Mouse (Mus musculus) urinary bladder, postnatal 14 days (tissue): ENCODE results near the gene Papolg.
"Not testable (repeated sequence)": the region's sequence is repeated elsewhere in the genome, so short reads cannot be mapped to it uniquely, and the experiment has no call there.

Source experiments
- DNase-seq: peaks from one replicate; pipeline ENCODE4 v3.0.0; 2021; ENCODE audit warnings: low spot score

Papolg gene

DNA sequence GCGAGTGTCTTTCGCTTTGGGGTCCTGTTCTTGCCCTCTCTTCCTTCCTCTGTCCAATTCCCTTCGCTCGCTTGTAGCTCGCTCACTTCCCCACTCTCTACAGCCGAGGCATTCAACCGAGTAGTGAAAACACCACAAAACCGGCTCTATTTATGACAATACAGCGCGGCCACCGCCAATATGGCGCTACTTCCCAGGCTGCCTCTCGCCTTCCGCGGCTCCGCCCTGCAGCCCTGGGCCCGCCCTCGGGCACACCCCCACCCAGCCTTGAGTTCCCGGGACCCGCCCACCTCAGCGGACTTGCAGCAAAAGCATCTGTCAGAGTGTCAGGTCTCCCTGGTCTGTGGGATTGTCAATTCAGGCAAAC is at the start of gene Papolg:
Gene Papolg, minus strand, starts transcription at position 194 of the 367 bp plus-strand sequence.
- peak; percentile 93 for DNase-seq

DNA sequence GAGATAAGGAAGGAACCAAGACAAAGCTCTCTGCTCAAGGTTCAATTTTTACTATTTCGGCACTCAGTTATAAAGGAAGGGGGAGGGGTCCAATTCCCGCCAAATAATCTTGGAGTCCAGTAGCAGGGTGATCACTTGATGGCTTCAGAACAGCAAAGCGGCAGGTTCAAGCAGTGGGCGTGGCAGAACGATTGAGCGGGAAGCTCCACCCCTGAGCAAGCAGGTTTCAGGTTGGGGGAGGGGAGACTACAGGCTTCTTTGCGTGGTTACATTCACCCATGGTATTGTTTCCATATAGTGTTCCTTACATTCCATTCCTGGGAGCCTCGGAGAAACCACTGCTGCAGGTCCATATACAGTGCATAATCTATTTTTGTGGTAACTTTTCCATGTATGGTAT is 33.1 kb upstream of the Papolg start:
- peak; percentile 6 for DNase-seq

DNA sequence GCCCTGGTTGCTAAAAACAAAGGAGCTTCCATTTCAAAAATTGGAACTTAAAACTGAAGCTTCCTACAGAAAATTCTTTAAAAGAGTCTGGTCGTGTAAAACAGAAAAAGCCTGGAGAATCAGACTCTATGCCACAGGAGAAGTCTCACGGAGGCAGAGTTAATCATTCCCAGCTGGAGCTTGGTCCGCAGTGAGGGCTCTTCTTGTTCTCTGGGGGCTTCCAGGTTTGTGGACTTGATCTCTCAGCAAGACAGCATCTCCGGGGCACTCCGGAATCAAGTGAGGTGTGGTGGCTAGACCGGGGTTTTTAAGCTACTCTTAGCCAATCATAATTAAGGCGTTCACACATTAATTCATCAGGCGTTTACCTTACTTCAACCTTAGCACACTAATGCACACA is 32.6 kb upstream of the Papolg start:
- no peak for DNase-seq

DNA sequence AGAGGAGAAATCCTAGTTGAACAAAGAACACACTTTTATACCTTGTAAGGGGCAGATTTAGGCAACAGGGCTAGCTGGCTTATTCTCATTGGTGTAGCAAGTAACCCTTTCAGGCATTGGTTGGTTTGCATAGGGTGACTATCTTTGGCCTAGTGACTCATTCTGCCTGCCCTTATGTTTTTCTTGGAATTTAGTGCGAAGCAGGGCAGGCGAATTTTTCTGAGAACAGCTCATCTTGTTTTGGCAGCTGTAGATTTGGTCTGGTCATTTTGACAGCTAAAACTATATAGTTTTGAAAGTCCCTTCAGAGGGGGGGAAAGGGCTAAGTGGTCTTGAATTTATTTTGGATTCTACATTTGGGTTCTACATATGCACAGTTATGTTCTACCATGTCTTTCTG is 18.8 kb upstream of the Papolg start:
- DNase-seq, result not testable (repeated sequence)

DNA sequence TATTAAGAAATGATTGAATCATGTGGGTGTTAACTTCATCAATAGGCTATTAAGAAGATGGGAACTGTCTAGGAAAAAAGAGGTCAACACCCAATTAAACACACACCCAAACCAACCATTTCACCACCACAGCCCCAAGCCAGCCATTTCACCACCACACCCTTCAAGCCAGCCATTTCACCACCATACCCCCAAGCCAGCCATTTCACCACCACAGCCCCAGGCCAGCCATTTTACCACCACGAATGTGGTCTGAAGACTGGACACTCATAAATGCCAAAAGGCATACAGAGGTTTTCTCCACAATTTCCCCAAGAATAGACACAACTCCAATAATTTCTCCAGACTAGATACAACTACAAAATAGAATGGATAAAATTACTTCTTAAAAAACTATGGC is 8.9 kb upstream of the Papolg start:
- no peak for DNase-seq

DNA sequence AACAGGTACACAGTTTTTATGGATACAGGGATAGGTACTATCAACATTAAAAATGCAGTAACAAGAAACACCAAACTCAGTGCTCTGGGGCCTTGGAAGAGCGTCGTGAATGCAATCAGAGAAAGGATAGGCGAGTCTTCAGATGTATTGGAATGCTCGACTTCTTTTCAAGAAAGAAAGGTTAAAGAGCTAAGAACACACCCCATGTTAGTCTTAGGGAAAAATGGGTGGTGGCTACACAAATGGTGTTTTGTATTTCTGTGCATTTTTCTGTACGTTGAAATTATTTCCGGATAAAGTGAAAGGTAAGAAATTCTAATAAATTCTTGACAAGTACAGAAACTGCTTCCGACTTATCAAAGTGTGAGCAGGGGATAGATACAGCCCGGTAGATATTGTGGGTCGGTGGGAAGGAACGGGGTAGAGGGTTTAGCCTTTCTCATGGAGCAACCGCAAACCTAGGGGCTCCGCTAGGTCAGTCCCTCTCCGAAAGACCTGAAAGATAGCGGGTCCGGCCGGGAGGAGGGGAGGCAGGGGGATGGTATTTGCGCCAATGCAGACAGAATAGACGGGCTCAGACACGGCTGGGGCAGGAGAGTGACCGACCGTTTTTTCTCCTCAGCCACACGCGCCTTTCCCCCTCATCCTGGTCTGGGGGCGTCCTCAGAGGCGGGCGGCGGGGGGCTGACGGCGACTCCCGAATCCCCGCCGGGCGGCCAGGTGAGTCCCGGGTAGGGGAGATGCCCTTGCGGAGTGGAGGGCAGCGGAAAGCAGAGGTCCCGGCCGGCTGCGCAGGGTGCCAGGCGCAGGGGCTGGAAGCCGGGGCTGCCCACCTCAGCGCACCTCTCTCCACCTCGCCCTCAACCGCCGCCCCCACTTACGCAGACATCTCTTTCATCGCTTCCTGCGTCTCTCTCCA is 653 bp downstream of the Papolg start:
- DNase-seq, result peak; percentile 6

DNA sequence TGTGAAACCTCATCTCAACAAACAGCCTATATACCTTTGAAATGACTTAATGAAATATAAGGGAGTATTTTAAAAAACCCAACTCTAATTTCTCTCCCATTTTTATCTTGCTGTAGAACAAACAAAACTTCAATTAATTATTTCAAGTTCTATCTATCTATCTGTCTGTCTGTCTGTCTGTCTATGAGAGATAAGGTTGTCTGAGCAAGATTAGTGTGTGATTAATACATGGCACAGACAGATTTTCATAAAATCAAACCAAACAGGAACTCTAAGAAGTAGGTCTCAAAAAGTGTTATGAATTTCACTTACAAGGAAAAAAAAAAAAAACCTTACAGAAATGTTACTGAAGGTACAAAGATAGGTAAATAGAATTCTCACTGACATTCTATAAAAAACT is 1.5 kb downstream of the Papolg start:
- no peak for DNase-seq

DNA sequence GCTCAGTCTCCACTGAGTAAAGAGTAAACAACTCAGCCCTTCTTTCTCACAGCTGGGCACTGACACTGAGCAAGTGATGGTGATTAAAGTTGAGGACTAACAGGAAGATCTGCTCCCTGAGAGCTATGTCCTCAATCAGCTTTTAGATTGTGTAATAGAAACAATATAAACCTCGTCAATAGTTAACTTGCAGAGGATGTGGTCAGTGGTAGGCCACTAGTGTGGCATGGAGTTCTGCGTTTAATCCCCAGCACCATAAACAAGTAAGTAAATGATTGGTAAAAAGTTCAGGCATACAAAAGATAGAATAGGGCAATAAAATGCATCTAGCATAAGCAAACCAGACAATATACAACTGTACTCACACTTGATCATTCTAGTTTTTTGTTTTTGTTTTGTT is 30.7 kb downstream of the Papolg start:
- no peak for DNase-seq

DNA sequence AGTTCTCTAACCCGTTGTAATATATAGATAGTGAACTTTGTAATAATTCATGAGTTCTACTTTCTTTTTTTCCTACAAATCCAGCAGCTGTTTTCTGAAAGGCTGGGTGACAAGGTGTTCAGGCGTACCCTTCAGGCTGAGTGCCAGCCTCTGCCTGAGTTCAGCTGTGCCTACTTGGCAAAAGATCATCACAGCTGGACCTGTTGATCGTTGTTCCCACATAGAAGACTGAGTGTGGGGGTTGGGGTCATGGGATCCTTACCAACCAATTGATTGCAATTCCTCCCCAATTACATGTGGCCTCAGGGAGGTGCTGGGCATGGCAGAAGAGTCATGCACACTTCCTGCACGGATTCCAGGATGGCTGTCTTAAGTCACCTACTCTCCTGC is 38.3 kb downstream of the Papolg start:
- DNase-seq, result no peak

DNA sequence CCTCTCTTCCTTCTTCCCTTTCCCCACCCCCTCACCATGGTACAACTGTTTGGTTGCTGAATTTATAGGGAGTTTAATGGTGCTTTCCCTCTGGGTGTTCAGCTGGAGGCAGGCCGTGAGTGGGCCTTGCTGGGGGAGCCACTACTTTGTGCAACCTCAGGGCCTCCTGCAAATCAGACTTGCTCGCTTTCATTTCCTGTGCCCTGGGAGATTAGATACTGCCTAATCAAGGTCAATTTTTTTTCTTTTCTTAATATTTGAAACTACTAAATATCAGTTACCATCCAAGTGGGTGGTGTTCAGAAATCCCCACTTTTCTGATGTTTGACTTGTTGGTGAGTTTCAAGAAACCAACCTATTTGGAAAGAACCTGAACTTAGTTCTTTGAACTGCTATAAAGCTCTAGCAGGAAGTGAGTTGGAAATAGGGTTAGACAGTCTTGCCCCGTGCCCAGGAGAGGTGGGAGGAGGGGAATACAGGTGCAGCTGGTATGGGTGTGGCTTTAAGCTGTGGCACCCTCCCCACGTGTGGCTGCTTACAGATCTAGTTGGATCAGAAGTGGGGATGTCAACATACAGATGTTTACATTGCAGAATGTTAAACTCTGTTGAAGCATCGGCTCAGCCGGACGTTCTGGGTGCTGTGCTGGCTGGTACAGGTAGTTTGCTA is 38.9 kb downstream of the Papolg start:
- no peak for DNase-seq

DNA sequence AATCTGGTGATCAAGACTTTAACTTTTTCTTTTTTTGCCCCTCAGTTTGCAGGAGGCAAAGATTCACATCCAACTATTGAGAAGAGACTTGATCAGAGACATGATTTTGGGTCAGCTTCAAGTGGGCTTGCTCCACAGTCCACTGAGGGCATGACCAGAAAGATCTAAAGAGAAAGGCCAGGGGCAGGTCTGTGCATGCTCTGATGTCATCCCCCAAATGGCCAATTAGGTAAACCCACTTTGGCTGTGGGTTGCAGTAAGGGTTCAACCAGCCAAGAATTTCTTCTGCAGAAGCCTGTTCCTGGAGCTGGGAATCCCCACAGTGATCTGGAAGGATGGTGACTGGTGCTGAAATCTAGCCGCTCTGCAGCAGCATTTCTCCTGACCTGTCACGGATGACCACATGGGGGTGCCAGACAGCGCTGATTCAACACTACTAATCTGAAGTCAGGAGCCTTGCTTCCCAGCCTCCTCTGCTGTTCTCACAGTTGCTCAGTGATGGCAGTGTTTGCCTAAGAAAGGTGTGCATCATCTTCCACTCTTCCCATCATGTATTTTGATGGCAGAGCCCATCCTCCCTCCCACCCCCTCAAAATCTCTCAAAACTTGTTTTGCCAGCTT is 39.8 kb downstream of the Papolg start:
- DNase-seq, result peak; percentile 76

DNA sequence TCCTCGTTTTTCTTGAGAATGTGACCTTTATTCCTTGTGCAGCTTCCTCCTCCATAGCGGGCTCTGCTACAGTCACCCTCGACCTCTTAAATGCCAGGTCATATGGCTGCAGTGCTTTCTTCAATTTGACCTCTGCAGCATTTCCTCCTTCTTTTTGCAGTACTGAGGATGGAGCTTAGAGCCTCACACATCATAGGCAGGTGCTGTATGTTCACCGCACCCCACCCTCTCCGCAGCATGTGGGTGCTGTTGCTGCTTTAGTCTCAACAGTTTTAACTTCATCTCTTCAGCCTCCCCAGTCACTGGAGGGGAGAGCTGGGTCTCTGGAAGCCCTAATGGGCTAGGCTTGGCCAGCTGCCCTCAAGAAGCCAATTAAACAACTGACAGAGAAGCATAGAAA is 41.7 kb downstream of the Papolg start:
- DNase-seq, result no peak

DNA sequence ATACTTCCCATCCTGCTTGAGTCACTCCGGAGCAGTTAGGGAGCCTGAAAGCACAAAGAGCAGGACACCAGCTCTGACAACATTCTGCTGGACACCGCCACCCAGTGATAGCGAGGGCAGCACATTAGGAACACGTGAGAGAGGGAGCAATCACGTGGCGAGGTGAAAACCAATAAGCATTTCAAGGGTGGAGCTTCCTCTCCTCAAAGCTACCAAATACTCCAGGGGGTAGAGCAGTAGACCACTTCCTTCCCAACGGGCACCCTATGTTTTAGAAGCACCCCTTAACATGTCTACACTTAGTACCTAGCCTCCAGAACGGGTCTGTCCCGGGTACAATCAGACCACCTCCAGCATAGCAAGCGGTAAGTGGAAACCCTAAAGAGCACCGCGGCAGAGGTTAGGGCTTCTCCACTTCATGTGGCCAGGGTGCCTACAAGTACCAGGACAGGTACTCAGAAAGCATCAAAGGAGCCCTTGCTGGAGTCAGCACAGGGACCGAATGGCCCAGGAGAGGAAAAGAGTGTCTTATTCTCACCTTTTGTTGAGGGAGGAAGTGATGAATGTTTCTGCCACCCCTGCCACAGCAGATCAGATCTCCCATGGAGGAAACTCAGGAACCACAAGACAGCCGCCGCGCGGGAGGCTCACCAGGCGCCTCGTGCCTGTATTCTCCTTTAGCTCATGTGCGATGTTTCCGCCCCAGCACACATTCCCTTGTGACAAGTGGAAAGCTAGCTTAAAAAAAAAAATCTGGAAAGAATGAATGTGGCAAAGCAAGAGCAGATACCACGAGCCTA is 48.8 kb downstream of the Papolg start:
- DNase-seq, result no peak

DNA sequence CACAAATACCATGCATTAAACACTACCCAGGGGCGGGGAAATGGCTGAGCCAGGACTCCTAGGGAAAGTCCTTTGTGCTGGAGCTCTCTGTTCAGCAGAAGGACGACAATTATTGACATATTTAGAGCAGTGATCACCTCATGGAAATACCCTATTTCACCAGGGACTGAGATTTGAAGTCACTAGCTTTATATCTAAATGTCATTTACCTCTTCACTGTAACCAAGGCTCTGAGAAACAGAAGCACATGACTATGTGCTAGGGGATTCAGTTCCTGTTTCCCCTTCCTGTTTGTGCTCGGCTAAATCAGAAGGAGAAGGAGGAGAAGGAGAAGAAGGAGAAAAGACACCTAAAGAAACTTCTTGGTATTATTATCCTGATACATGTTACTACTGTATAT is 71.8 kb downstream of the Papolg start:
- no peak for DNase-seq

DNA sequence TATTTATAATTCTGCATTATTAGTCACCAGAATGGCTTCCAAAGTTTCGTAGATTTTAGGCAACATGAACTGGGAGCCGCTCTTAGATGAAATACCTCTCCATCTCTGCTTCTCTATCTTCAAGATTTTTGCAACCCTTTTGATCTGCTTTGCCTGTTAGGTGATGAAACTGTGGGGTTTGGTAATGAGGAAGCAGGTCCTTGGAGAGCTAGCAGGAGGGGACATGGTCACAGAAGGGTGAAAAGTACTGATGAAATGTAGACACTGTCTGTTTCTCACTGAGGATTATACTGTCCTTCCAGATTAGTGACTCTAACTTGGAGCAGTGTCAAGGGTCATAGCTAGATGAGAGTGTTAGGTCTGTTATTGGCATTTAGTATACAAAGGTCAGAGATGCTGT is 73.4 kb downstream of the Papolg start:
- no peak for DNase-seq

DNA sequence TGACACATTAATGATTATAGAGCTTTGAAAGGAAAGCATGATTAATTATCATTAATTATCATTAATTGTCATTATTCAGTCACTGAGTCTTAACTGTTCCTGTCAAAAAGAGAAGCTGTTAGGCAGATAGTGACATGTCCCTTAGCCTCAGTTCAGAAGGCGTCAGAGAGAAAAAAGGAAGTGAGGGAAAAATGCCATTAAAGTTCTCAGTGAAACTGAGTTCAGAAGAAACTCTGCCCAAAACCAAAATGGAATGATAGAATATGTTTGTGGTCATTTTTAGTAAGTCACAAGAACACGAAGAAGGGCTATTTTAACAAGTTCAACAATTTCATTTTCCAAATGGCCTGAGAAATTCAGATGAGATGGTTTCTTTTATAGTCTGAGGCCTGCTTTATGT is 74.1 kb downstream of the Papolg start:
- DNase-seq, result no peak

DNA sequence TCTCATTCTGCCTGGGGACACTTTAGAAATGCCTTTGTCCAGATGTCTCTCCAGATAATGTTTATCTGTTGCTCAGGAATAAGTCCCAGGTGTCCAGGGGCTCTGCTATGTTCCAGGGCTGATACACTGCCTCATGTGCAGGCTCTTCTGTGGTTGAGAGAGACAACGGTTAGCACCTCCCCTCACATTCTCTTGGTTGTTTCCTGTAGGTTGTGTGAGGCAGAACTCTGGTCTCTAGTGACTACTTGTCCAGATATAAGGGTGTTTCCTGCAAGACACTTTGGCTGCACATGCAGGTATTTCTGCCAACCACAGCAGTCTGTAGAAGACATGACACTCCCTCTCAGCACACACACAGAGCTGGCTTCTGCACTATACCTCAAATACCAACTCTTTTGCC is 76.3 kb downstream of the Papolg start:
- no peak for DNase-seq
